Mouse (Mus musculus): ENCODE data around the gene Nat8f6. TPM values are rescaled to one million over a fixed set of nuclear protein-coding genes. Genes with fewer than 3 reads are reported as not detected.
"Not testable (repeated sequence)": the region's sequence is repeated elsewhere in the genome, so short reads cannot be mapped to it uniquely, and the experiment has no call there.

Nat8f6 gene
- polyA plus RNA-seq, 1 experiment from 2014 or later = not detected

- not testable (repeated sequence) for H3K4me2 ChIP-seq (ENCODE audit: low read depth, low read length); ATAC-seq (ENCODE audit: insufficient read depth, low FRiP score); H3K4me3 ChIP-seq (replicated peaks; ENCODE audit: low read length); H3K27ac ChIP-seq (ENCODE audit: low read length); H3K27me3 ChIP-seq (ENCODE audit: control insufficient read depth, insufficient read depth, low read length); H3K4me1 ChIP-seq (ENCODE audit: control insufficient read depth, insufficient read depth, low read length); H3K9me3 ChIP-seq (replicated peaks; ENCODE audit: control insufficient read depth, low read length); H3K9ac ChIP-seq (ENCODE audit: low read length); H3K36me3 ChIP-seq (ENCODE audit: control insufficient read depth, insufficient read depth, low read length)
- 65% methylated on average over 5 of the region's 6 CpGs for WGBS
Observed at GRCm38 (mm10) chr6:85763127-85764070, 57.4 kb downstream of the Nat8f6 start.

- not testable (repeated sequence) for H3K9me3 ChIP-seq (replicated peaks; ENCODE audit: control insufficient read depth, low read length); H3K4me2 ChIP-seq (ENCODE audit: low read depth, low read length); H3K36me3 ChIP-seq (ENCODE audit: control insufficient read depth, insufficient read depth, low read length); H3K4me1 ChIP-seq (ENCODE audit: control insufficient read depth, insufficient read depth, low read length); H3K27me3 ChIP-seq (ENCODE audit: control insufficient read depth, insufficient read depth, low read length); ATAC-seq (ENCODE audit: insufficient read depth, low FRiP score); H3K4me3 ChIP-seq (replicated peaks; ENCODE audit: low read length); H3K27ac ChIP-seq (ENCODE audit: low read length); H3K9ac ChIP-seq (ENCODE audit: low read length)
- WGBS = 90% methylated on average over 1 of the region's 2 CpGs
Observed at GRCm38 (mm10) chr6:85762678-85763077, 58.1 kb downstream of the Nat8f6 start.

Small RNAs within 50 kb of the gene (microRNA-seq; reads per million reads assigned to microRNA genes)
- not detected for gene Mir6375

Other genes starting within 250 kb of the Nat8f6 start
- 3.1 and 3.8 TPM in 2 replicates for gene Alms1, start 233.4 kb downstream of the Nat8f6 start, polyA plus RNA-seq (2015; fragmentation: Nextera tagmentation; extraction: Ambion mirVana)
- gene Nat8f7, start 107.7 kb downstream of the Nat8f6 start, polyA plus RNA-seq (2015; fragmentation: Nextera tagmentation; extraction: Ambion mirVana) = not detected in 2 replicates
- 0.08 TPM in 1 of 2 replicates, not detected in the other for gene Nat8f3, start 55.2 kb downstream of the Nat8f6 start, polyA plus RNA-seq (2015; fragmentation: Nextera tagmentation; extraction: Ambion mirVana)
- gene Nat8f5, start within 50 bp of the Nat8f6 start, polyA plus RNA-seq (2015; fragmentation: Nextera tagmentation; extraction: Ambion mirVana) = not detected in 2 replicates
- gene Nat8, start 11.1 kb upstream of the Nat8f6 start, polyA plus RNA-seq (2015; fragmentation: Nextera tagmentation; extraction: Ambion mirVana) = 0.67 and 0.94 TPM in 2 replicates
- 0.04 TPM in 1 of 2 replicates, not detected in the other for gene Nat8f2, start 48.2 kb upstream of the Nat8f6 start, polyA plus RNA-seq (2015; fragmentation: Nextera tagmentation; extraction: Ambion mirVana)
- gene Nat8f4, start 83.9 kb upstream of the Nat8f6 start, polyA plus RNA-seq (2015; fragmentation: Nextera tagmentation; extraction: Ambion mirVana) = 3.8 and 4.5 TPM in 2 replicates
- 28.1 and 30.8 TPM in 2 replicates for gene Tprkb, start 90.9 kb upstream of the Nat8f6 start, polyA plus RNA-seq (2015; fragmentation: Nextera tagmentation; extraction: Ambion mirVana)
- gene Nat8f1, start 94.7 kb upstream of the Nat8f6 start, polyA plus RNA-seq (2015; fragmentation: Nextera tagmentation; extraction: Ambion mirVana) = 6.9 and 7.4 TPM in 2 replicates
- 48.3 and 50.1 TPM in 2 replicates for gene Dusp11, start 140.7 kb upstream of the Nat8f6 start, polyA plus RNA-seq (2015; fragmentation: Nextera tagmentation; extraction: Ambion mirVana)
- gene Figla, start 195.2 kb upstream of the Nat8f6 start, polyA plus RNA-seq (2015; fragmentation: Nextera tagmentation; extraction: Ambion mirVana) = not detected in 2 replicates
- 7.5 and 8.6 TPM in 2 replicates for gene Add2, start 207.7 kb upstream of the Nat8f6 start, polyA plus RNA-seq (2015; fragmentation: Nextera tagmentation; extraction: Ambion mirVana)

All from stomach, embryonic 16.5 days (tissue).